Mouse (Mus musculus): Measurements from ENCODE around the gene Mrc2.

The Mrc2 gene

DNA sequence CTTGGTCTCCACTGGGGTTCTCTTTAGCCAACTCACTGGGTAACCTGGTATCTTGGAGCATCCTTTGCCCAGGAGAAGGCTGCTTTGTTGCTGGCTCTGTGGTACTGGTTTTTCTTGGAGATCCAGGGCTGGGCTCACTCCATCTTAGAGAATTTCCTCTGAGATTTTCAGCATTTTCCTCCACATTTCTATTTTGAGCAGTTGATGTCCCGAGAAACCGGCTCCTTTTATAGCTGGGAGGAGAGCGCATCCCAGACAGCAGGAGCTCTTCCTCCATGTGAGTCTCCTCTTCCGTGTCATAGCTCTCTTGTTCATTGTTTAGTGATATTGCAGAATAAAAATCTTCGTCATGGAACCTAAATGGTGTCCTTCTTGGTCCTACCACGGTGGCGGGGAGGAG is 97.8 kb downstream of the Mrc2 start:
- DNase-seq = no peak

Measured in kidney, postnatal 36 days (tissue).